Mouse (Mus musculus) monocyte, adult 2 months (primary cell): ENCODE measurements at regions not wholly inside any gene's neighbourhood (a gene's known extent, or its start where the extent isn't known, plus 50 kb on each side); places are given as distances from the start of the nearest gene placed in this dataset.

Experiments used
- DNase-seq, 2 experiments: peaks; one replicate each; pipeline ENCODE4 v3.0.0; 2022; ENCODE audit warnings: low spot score in 2 of 2, low read depth in 1 of 2

GRCm38 (mm10) chr11:105538421-105539210 lies 51.2 kb upstream of the Tanc2 start:
- DNase-seq, result no peak

GRCm38 (mm10) chr11:105532616-105533015 lies 57.2 kb upstream of the Tanc2 start:
- DNase-seq, result no peak

GRCm38 (mm10) chr11:105530711-105531157 lies 59.1 kb upstream of the Tanc2 start:
- DNase-seq, result no peak

GRCm38 (mm10) chr11:105526066-105526465 lies 63.7 kb upstream of the Tanc2 start:
- DNase-seq, result no peak

GRCm38 (mm10) chr11:105525608-105526007 lies 64.2 kb upstream of the Tanc2 start:
- DNase-seq, result peak; percentile 2 to 3

- DNase-seq, result no peak
These were observed 65.4 kb upstream of the Tanc2 start for GRCm38 (mm10) chr11:105524400-105524799.

- DNase-seq, result no peak
These were observed 66.0 kb upstream of the Tanc2 start for GRCm38 (mm10) chr11:105523765-105524164.

GRCm38 (mm10) chr11:105520398-105520797 lies 63.9 kb upstream of the March10 start:
- DNase-seq, result no peak

GRCm38 (mm10) chr11:105513275-105513674 lies 56.7 kb upstream of the March10 start:
- DNase-seq, result no peak

- no peak for DNase-seq
These were observed 54.1 kb upstream of the March10 start for GRCm38 (mm10) chr11:105510626-105511025.

- DNase-seq, result no peak
These were observed 53.5 kb upstream of the March10 start for GRCm38 (mm10) chr11:105510056-105510455.

GRCm38 (mm10) chr11:105508660-105509038 lies 52.1 kb upstream of the March10 start:
- no peak for DNase-seq

- DNase-seq, result no peak
These were observed 51.6 kb upstream of the March10 start for GRCm38 (mm10) chr11:105507972-105508659.

- no peak for DNase-seq
These were observed 50.9 kb upstream of the March10 start for GRCm38 (mm10) chr11:105507332-105507971.
